Mouse (Mus musculus): Measurements from ENCODE around the gene Nr3c2. TPM values are rescaled to one million over a fixed set of nuclear protein-coding genes. Genes with fewer than 3 reads are reported as not detected.
A peak's percentile ranks its signal among the peaks of the same experiment; 100 is the strongest.

The Nr3c2 gene
- polyA plus RNA-seq, 1 experiment from 2014 or later = 2.5 TPM

- Histone ChIP-seq H3K36me3 (ENCODE audit: control insufficient read depth, insufficient read depth, low read length) (no peaks in the 10 kb centered on the region), H3K4me3 (ENCODE audit: low read depth, low read length) (no peak overlapping the region), H3K4me1 (replicated peaks; ENCODE audit: control insufficient read depth, insufficient read depth) (no peaks in the 10 kb centered on the region), H3K27ac (replicated peaks) (no peak overlapping the region), H3K4me2 (replicated peaks; ENCODE audit: low read depth) (no peak overlapping the region), H3K9ac (ENCODE audit: low read length) (no peak overlapping the region), H3K27me3 (ENCODE audit: control insufficient read depth, insufficient read depth, low read length) (no peaks in the 10 kb centered on the region), H3K9me3 (ENCODE audit: control insufficient read depth, low read length) (no peaks in the 10 kb centered on the region)
- ATAC-seq (ENCODE audit: low FRiP score, low TSS enrichment) (no peak), DNase-seq (ENCODE audit: low spot score) (no peak)
- TF ChIP-seq CTCF (IDR thresholded peaks at IDR 0.05; ENCODE audit: low read depth) (no peak), EP300 (optimal IDR thresholded peaks at IDR 0.05) (no peak)
- WGBS = 63% methylated on average over 5 of the region's 5 CpGs
These were observed 29.6 kb downstream of the Nr3c2 start for GRCm38 (mm10) chr8:76928808-76929207.

- 91% methylated on average over 3 of the region's 3 CpGs for WGBS
- Histone ChIP-seq H3K4me3 (ENCODE audit: low read depth, low read length) (no peak overlapping the region), H3K9ac (ENCODE audit: low read length) (no peak overlapping the region), H3K27ac (replicated peaks) (no peak overlapping the region), H3K4me2 (replicated peaks; ENCODE audit: low read depth) (no peak overlapping the region), H3K9me3 (ENCODE audit: control insufficient read depth, low read length) (no peaks in the 10 kb centered on the region), H3K36me3 (ENCODE audit: control insufficient read depth, insufficient read depth, low read length) (no peaks in the 10 kb centered on the region), H3K4me1 (replicated peaks; ENCODE audit: control insufficient read depth, insufficient read depth) (no peaks in the 10 kb centered on the region), H3K27me3 (ENCODE audit: control insufficient read depth, insufficient read depth, low read length) (no peaks in the 10 kb centered on the region)
- ATAC-seq (ENCODE audit: low FRiP score, low TSS enrichment) = no peak
- no peak for DNase-seq (ENCODE audit: low spot score)
- TF ChIP-seq CTCF (IDR thresholded peaks at IDR 0.05; ENCODE audit: low read depth) (no peak), EP300 (optimal IDR thresholded peaks at IDR 0.05) (no peak)
These were observed 65.8 kb downstream of the Nr3c2 start for GRCm38 (mm10) chr8:76965046-76965445.

DNA sequence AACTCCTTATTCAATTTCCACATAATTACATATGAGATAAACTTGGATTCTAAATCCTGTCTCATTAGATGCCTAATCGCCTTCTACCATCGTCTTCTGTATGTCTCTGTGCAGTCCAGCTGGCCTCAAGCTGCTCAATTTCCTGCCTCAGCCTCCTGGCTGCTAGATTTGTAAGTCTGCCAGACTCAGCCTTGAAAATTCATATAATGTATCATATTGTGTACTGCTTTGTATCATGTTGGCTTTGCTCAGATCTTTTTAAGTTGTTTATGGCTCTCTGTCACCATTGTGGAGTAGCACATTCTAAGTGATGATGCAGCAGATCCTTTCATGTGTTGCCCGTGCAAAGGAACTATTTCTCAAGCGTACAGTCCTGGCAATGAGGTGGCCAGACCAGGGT lies 71.9 kb downstream of the Nr3c2 start:
- Histone ChIP-seq H3K4me3 (ENCODE audit: low read depth, low read length) (no peak overlapping the region), H3K4me1 (replicated peaks; ENCODE audit: control insufficient read depth, insufficient read depth) (0 out of 2 replicates have a peak, but pooled peaks cover 4% of the 10 kb centered on the region), H3K9me3 (ENCODE audit: control insufficient read depth, low read length) (no peaks in the 10 kb centered on the region), H3K27ac (replicated peaks) (no peak overlapping the region), H3K36me3 (ENCODE audit: control insufficient read depth, insufficient read depth, low read length) (no peaks in the 10 kb centered on the region), H3K4me2 (replicated peaks; ENCODE audit: low read depth) (no peak overlapping the region), H3K27me3 (ENCODE audit: control insufficient read depth, insufficient read depth, low read length) (no peaks in the 10 kb centered on the region), H3K9ac (ENCODE audit: low read length) (no peak overlapping the region)
- DNase-seq (ENCODE audit: low spot score) (no peak), ATAC-seq (ENCODE audit: low FRiP score, low TSS enrichment) (no peak)
- no peak for TF ChIP-seq CTCF (IDR thresholded peaks at IDR 0.05; ENCODE audit: low read depth)
- TF ChIP-seq EP300 (optimal IDR thresholded peaks at IDR 0.05) = no peak
- 73% methylated on average over 4 of the region's 4 CpGs for WGBS

DNA sequence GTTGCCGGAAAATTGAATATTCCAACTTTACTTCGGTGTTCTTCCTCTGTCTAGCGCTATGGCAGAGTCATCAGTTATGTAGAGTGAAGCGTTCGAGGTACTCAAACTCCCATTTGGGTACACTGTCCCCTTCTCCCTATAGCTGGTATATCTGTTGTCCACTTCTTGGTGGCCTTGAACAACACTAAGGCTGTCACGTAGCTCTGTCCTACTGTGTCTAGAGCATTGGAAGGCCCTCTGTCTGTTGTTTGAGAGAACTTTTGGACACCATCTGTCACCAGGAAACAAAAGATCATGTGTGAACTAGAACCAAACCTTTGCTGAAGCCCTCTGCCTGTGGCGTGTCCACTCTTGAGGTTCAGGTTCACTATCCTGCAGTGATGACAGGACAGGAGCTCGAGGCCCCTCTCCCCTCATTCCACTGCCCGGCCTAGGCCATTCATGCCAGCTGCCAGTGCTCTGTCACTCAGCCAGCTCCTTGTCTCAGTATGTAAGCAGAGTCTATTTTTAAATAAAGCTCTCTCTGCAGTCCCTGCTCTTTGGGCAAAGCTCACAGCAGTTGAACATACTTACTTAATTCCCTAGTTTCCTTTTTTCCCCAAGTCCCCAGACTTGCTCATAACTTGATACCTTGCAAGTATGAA lies 72.6 kb downstream of the Nr3c2 start:
- DNase-seq (ENCODE audit: low spot score) (no peak), ATAC-seq (ENCODE audit: low FRiP score, low TSS enrichment) (no peak)
- no peak overlapping the region for H3K4me2 ChIP-seq (replicated peaks; ENCODE audit: low read depth)
- 82% methylated on average over 9 of the region's 9 CpGs for WGBS
- no peaks in the 10 kb centered on the region for H3K27me3 ChIP-seq (ENCODE audit: control insufficient read depth, insufficient read depth, low read length)
- no peaks in the 10 kb centered on the region for H3K9me3 ChIP-seq (ENCODE audit: control insufficient read depth, low read length)
- TF ChIP-seq CTCF (IDR thresholded peaks at IDR 0.05; ENCODE audit: low read depth) = no peak
- no peak for TF ChIP-seq EP300 (optimal IDR thresholded peaks at IDR 0.05)
- H3K36me3 ChIP-seq (ENCODE audit: control insufficient read depth, insufficient read depth, low read length) = no peaks in the 10 kb centered on the region
- H3K9ac ChIP-seq (ENCODE audit: low read length) = no peak overlapping the region
- H3K4me1 ChIP-seq (replicated peaks; ENCODE audit: control insufficient read depth, insufficient read depth) = 0 out of 2 replicates have a peak, but pooled peaks cover 4% of the 10 kb centered on the region
- no peak overlapping the region for H3K27ac ChIP-seq (replicated peaks)
- H3K4me3 ChIP-seq (ENCODE audit: low read depth, low read length) = no peak overlapping the region

- WGBS = 34% methylated on average over 8 of the region's 8 CpGs
- Histone ChIP-seq H3K36me3 (ENCODE audit: control insufficient read depth, insufficient read depth, low read length) (no peaks in the 10 kb centered on the region), H3K27ac (replicated peaks) (no peak overlapping the region), H3K9ac (ENCODE audit: low read length) (no peak overlapping the region), H3K9me3 (ENCODE audit: control insufficient read depth, low read length) (no peaks in the 10 kb centered on the region), H3K4me2 (replicated peaks; ENCODE audit: low read depth) (no peak overlapping the region), H3K27me3 (ENCODE audit: control insufficient read depth, insufficient read depth, low read length) (no peaks in the 10 kb centered on the region), H3K4me3 (ENCODE audit: low read depth, low read length) (no peak overlapping the region), H3K4me1 (replicated peaks; ENCODE audit: control insufficient read depth, insufficient read depth) (0 out of 2 replicates have a peak, but pooled peaks cover 4% of the 10 kb centered on the region)
- DNase-seq (ENCODE audit: low spot score) (peak; percentile 18), ATAC-seq (ENCODE audit: low FRiP score, low TSS enrichment) (no peak; the same call in 1 of the 2 replicates)
- TF ChIP-seq CTCF (IDR thresholded peaks at IDR 0.05; ENCODE audit: low read depth) = no peak
- no peak for TF ChIP-seq EP300 (optimal IDR thresholded peaks at IDR 0.05)
These were observed 73.8 kb downstream of the Nr3c2 start for GRCm38 (mm10) chr8:76972947-76973552.

DNA sequence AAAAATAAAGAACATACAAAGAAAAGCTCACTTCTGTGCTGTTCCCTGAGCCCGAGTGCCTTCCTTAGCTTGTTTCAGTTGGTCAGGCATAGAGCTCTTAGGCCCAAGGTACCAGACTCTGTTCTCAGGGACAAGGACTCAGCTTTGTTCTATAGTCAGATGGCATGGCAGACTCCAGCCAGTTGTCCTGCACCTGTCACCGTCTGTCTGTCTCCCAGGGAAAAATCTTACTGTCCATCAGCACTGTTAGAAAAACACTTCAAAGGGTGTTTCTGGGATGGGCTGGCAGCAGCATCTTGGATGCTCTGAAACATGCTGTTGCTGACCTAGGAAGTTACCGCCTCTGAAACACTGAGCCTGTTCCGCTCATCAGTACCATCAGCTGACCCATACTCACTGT lies 78.7 kb downstream of the Nr3c2 start:
- ATAC-seq (ENCODE audit: low FRiP score, low TSS enrichment) (no peak), DNase-seq (ENCODE audit: low spot score) (no peak)
- Histone ChIP-seq H3K4me3 (ENCODE audit: low read depth, low read length) (no peak overlapping the region), H3K4me1 (replicated peaks; ENCODE audit: control insufficient read depth, insufficient read depth) (0 out of 2 replicates have a peak, but pooled peaks cover 4% of the 10 kb centered on the region), H3K9me3 (ENCODE audit: control insufficient read depth, low read length) (no peaks in the 10 kb centered on the region), H3K4me2 (replicated peaks; ENCODE audit: low read depth) (no peak overlapping the region), H3K36me3 (ENCODE audit: control insufficient read depth, insufficient read depth, low read length) (no peaks in the 10 kb centered on the region), H3K9ac (ENCODE audit: low read length) (no peak overlapping the region), H3K27me3 (ENCODE audit: control insufficient read depth, insufficient read depth, low read length) (no peaks in the 10 kb centered on the region), H3K27ac (replicated peaks) (no peak overlapping the region)
- 89% methylated on average over 4 of the region's 4 CpGs for whole genome bisulfite sequencing
- TF ChIP-seq CTCF (IDR thresholded peaks at IDR 0.05; ENCODE audit: low read depth) (no peak), EP300 (optimal IDR thresholded peaks at IDR 0.05) (no peak)
